Mouse (Mus musculus) CH12.LX (cell line): ENCODE results near the gene S100b. TPM values are rescaled to one million over a fixed set of nuclear protein-coding genes. Genes with fewer than 3 reads are reported as not detected.

Experiments
- DNase-seq: peaks from one replicate; pipeline ENCODE4 v3.0.0-alpha.2; 2013; ENCODE audit errors: extremely low read depth
- H3K27ac ChIP-seq: 2 replicates; pipeline ENCODE4 v1.5.1; 2012; ENCODE audit warnings: low read depth, mild to moderate bottlenecking, control low read depth, moderate library complexity; ENCODE audit not compliant: insufficient read depth
- H3K27me3 ChIP-seq: replicated peaks from 2 replicates; pipeline ENCODE3; 2012; ENCODE audit warnings: inconsistent platforms
- H3K36me3 ChIP-seq, 2 experiments: replicated peaks in 1 of 2; 2 replicates each; pipeline versions ENCODE3 to v1.6.1; 2012; ENCODE audit warnings: inconsistent platforms in 1 of 2, low read length in 1 of 2, mild to moderate bottlenecking in 1 of 2, mixed read lengths in 1 of 2, moderate library complexity in 1 of 2; ENCODE audit not compliant: control insufficient read depth in 1 of 2, insufficient read depth in 1 of 2
- H3K4me1 ChIP-seq, 2 experiments: 2 replicates each; pipeline ENCODE4 v1.6.1; 2012; ENCODE audit warnings: inconsistent platforms in 1 of 2, moderate library complexity in 1 of 2; ENCODE audit not compliant: insufficient read depth in 2 of 2, control insufficient read depth in 1 of 2
- H3K4me2 ChIP-seq: 2 replicates; pipeline ENCODE4 v1.6.1; 2012; ENCODE audit warnings: low read depth, mild to moderate bottlenecking, control low read depth; ENCODE audit not compliant: poor library complexity, insufficient read depth, severe bottlenecking
- H3K4me3 ChIP-seq, 3 experiments: fragments of 150-350 bp in 1 of 3; sonication (generic) in 1 of 3; replicated peaks in 1 of 3; 2 replicates each; pipeline versions ENCODE3 to v1.5.1; 2011 to 2012; ENCODE audit warnings: low read depth in 2 of 3, low read length in 2 of 3, mild to moderate bottlenecking in 2 of 3, moderate library complexity in 2 of 3, control low read depth in 1 of 3, improper control_type of control experiment in 1 of 3, inconsistent platforms in 1 of 3, mixed read lengths in 1 of 3; ENCODE audit not compliant: poor library complexity in 1 of 3
- H3K79me2 ChIP-seq: replicated peaks from 2 replicates; pipeline ENCODE4 v1.6.1; 2012; ENCODE audit warnings: mild to moderate bottlenecking, moderate library complexity; ENCODE audit not compliant: control insufficient read depth, poor library complexity, insufficient read depth, severe bottlenecking; ENCODE audit errors: extremely low read depth
- H3K9ac ChIP-seq: 2 replicates; pipeline ENCODE4 v1.6.1; 2012; ENCODE audit warnings: low read depth, mild to moderate bottlenecking, control low read depth, moderate library complexity; ENCODE audit not compliant: insufficient read depth
- H3K9me3 ChIP-seq: replicated peaks from 2 replicates; pipeline ENCODE3; 2012; ENCODE audit warnings: low read length, inconsistent platforms, mixed read lengths
- CHD1 ChIP-seq: IDR thresholded peaks from 2 replicates; pipeline ENCODE4 v1.6.1; 2012; ENCODE audit warnings: low read depth, low read length, improper control_type of control experiment, inconsistent platforms
- ETS1 ChIP-seq: conservative IDR thresholded peaks from 2 replicates; pipeline ENCODE4 v1.6.1; 2012; ENCODE audit warnings: low read depth, mild to moderate bottlenecking, inconsistent platforms, low read length, improper control_type of control experiment, moderate library complexity
- GABPA ChIP-seq: IDR thresholded peaks from 2 replicates; pipeline ENCODE4 v1.6.1; 2012; ENCODE audit warnings: low read depth, low read length, improper control_type of control experiment, inconsistent platforms; ENCODE audit not compliant: insufficient replicate concordance
- HCFC1 ChIP-seq: IDR thresholded peaks from 2 replicates; pipeline ENCODE4 v1.6.1; 2012; ENCODE audit warnings: low read depth, mild to moderate bottlenecking, inconsistent platforms, low read length, improper control_type of control experiment
- IRF4 ChIP-seq: IDR thresholded peaks from 2 replicates; pipeline ENCODE4 v1.6.1; 2014; ENCODE audit warnings: low read depth, mild to moderate bottlenecking, inconsistent platforms, low read length, improper control_type of control experiment
- JUN ChIP-seq: IDR thresholded peaks from 2 replicates; pipeline ENCODE4 v1.6.1; 2011; ENCODE audit warnings: low read depth, mild to moderate bottlenecking, low read length, improper control_type of control experiment, moderate library complexity; ENCODE audit not compliant: insufficient read depth
- KAT2A ChIP-seq: IDR thresholded peaks from 2 replicates; pipeline ENCODE4 v1.6.1; 2012; ENCODE audit warnings: low read length, improper control_type of control experiment, inconsistent platforms; ENCODE audit not compliant: insufficient replicate concordance
- MAFK ChIP-seq: IDR thresholded peaks from 2 replicates; pipeline ENCODE4 v1.6.1; 2011; ENCODE audit warnings: low read length, improper control_type of control experiment; ENCODE audit not compliant: insufficient replicate concordance
- MAX ChIP-seq: IDR thresholded peaks from 2 replicates; pipeline ENCODE4 v1.6.1; 2011; ENCODE audit warnings: low read length, improper control_type of control experiment
- MXI1 ChIP-seq: IDR thresholded peaks from 2 replicates; pipeline ENCODE4 v1.6.1; 2011; ENCODE audit warnings: mild to moderate bottlenecking, low read depth, low read length, improper control_type of control experiment
- NELFE ChIP-seq: IDR thresholded peaks from 2 replicates; pipeline ENCODE4 v1.6.1; 2011; ENCODE audit warnings: low read depth, low read length, improper control_type of control experiment
- NRF1 ChIP-seq: IDR thresholded peaks from 2 replicates; pipeline ENCODE4 v1.6.1; 2014; ENCODE audit warnings: low read depth, mild to moderate bottlenecking, inconsistent platforms, low read length, improper control_type of control experiment, moderate library complexity
- PAX5 ChIP-seq: IDR thresholded peaks from 2 replicates; pipeline ENCODE4 v1.6.1; 2012; ENCODE audit warnings: low read length, inconsistent platforms, mixed read lengths
- POLR2A ChIP-seq: IDR thresholded peaks from 2 replicates; pipeline ENCODE4 v1.6.1; 2011; ENCODE audit warnings: low read depth, mild to moderate bottlenecking, improper control_type of control experiment, low read length
- POLR2AphosphoS2 ChIP-seq: IDR thresholded peaks from 2 replicates; pipeline ENCODE4 v1.6.1; 2011; ENCODE audit warnings: low read depth, low read length, improper control_type of control experiment
- RCOR1 ChIP-seq: conservative IDR thresholded peaks from 2 replicates; pipeline ENCODE4 v1.6.1; 2012; ENCODE audit warnings: low read depth, mild to moderate bottlenecking, inconsistent platforms, low read length, improper control_type of control experiment
- SMC3 ChIP-seq: IDR thresholded peaks from 2 replicates; pipeline ENCODE4 v1.6.1; 2011; ENCODE audit warnings: low read depth, low read length, improper control_type of control experiment
- TBP ChIP-seq: conservative IDR thresholded peaks from 2 replicates; pipeline ENCODE4 v1.6.1; 2011; ENCODE audit warnings: low read depth, low read length, improper control_type of control experiment
- TCF12 ChIP-seq: IDR thresholded peaks from 2 replicates; pipeline ENCODE4 v1.6.1; 2014; ENCODE audit warnings: low read depth, mild to moderate bottlenecking, inconsistent platforms, low read length, improper control_type of control experiment
- UBTF ChIP-seq: IDR thresholded peaks from 2 replicates; pipeline ENCODE4 v1.6.1; 2012; ENCODE audit warnings: low read depth, mild to moderate bottlenecking, inconsistent platforms, low read length, improper control_type of control experiment, moderate library complexity
- ZC3H11A ChIP-seq: IDR thresholded peaks from 2 replicates; pipeline ENCODE4 v1.6.1; 2012; ENCODE audit warnings: low read depth, mild to moderate bottlenecking, inconsistent platforms, low read length, improper control_type of control experiment
- ZKSCAN1 ChIP-seq: IDR thresholded peaks from 2 replicates; pipeline ENCODE4 v1.6.1; 2012; ENCODE audit warnings: low read depth, inconsistent platforms, low read length, improper control_type of control experiment, borderline replicate concordance
- ZMIZ1 ChIP-seq: IDR thresholded peaks from 2 replicates; pipeline ENCODE4 v1.6.1; 2012; ENCODE audit warnings: low read depth, mild to moderate bottlenecking, inconsistent platforms, low read length, improper control_type of control experiment
- dilution Hi-C: fragments of 300-500 bp; cut with MboI; formaldehyde crosslinking; loops from 2 replicates; pipeline ENCODE4 v1.14.3; 2020; ENCODE audit warnings: low sequenced_read_pairs; ENCODE audit not compliant: extremely low pct_unique_long_range_greater_than_20kb, extremely low pct_ligation_motif_present
- in situ Hi-C: fragments of 300-500 bp; cut with MboI; formaldehyde crosslinking; loops from 3 replicates; pipeline ENCODE4 v1.14.3; 2019; ENCODE audit warnings: low sequenced_read_pairs, low pct_ligation_motif_present, low pct_unique_long_range_greater_than_20kb, mixed read lengths
- polyA plus RNA-seq: library from polyadenylated mRNA; unstranded; fragments of >175 nt; gene quantifications from 2 replicates; pipeline ENCODE4 v1.2.1, GENCODE M21; 2012; ENCODE audit warnings: low read depth; ENCODE audit not compliant: insufficient read length
- total RNA-seq, 2 experiments: library from RNA; depleted of rRNA; stranded (reverse); fragments of 300-350 nt in 1 of 2; fragments of >200 nt in 1 of 2; gene quantifications; 2 replicates each; pipeline ENCODE4 v1.2.3; 2012 to 2014

Gene S100b
- total and polyA plus RNA-seq, 3 experiments: not detected

DNA sequence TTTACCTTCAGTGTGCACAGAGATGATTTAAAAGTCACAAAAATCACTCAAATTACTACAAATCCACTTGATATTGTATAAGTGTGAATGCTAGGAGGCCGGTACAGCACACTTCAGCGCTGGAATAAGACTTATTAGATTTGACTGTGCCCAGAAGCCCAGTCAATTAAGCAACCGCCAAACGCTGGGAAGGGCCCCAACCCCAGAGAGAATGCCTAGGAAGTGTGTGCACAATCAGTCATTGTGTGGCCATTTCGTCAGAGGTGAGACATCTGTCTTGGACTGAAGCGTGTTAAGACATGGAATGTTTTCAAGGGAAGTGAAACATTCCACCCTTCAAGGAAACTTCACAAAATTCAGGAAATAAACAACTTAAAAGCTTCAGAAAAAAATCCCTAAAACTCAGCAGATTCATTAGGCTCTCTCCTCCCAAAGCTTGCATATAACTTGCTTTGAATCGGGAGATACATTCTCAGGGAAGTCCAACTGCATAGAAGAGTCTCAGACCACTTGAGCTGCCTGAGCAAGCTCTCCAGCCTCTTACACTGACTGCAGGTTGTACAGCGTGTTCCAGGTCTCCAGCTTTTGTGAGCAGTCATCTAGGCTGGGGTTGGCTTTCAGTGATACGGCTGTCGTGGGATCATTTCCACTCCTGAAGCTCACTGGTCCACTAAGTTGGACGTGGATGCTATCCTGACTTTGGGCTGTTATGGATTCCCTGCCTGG is 34.8 kb downstream of the S100b start:
- dilution Hi-C loops: no loop called here
- Histone ChIP-seq H3K79me2 (no peaks in the 10 kb centered on the region), H3K4me3 (no peak overlapping the region), H3K27me3 (no peaks in the 10 kb centered on the region), H3K27ac (no peak overlapping the region), H3K9me3 (no peaks in the 10 kb centered on the region), H3K4me2 (no peak overlapping the region), H3K9ac (no peak overlapping the region), H3K4me1 (peaks cover 0 to 12% of the 10 kb centered on the region in 2 experiments; a peak in 2 of 4 replicates), H3K36me3 (peaks cover 0 to 21% of the 10 kb centered on the region in 2 experiments)
- in situ Hi-C loops: no loop called here
- no peak for DNase-seq
- TF ChIP-seq UBTF: no peak
- TF ChIP-seq RCOR1: no peak
- TF ChIP-seq ZC3H11A: no peak
- no peak for TF ChIP-seq SMC3
- TF ChIP-seq PAX5: no peak
- no peak for TF ChIP-seq POLR2AphosphoS2
- TF ChIP-seq POLR2A: no peak

DNA sequence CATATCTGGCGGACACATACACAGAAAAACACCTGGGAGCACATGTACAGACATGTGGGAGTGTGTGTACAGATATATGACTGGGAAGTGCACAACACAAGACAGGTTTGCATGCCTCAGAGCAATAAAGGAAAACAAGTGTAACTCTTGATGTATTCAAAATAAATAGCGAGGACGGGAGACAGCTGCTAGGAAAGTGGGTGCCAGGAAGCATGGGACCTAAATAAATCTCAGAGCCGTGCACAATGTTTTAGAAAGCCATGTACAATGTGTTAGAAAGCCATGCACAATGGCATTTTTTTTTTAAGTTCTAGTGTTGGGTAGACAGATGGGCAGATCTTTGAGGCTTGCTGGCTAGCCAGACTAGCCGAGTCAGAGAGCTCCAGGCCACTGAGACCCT is 35.4 kb downstream of the S100b start:
- H3K36me3 ChIP-seq: peaks cover 0 to 21% of the 10 kb centered on the region in 2 experiments
- TF ChIP-seq NRF1 (no peak), MAFK (no peak), KAT2A (no peak), NELFE (no peak), MAX (no peak), TCF12 (no peak), ETS1 (no peak), IRF4 (no peak), POLR2AphosphoS2 (no peak), MXI1 (no peak), ZKSCAN1 (no peak), ZMIZ1 (no peak), RCOR1 (no peak), CHD1 (no peak), HCFC1 (no peak), TBP (no peak), JUN (no peak), GABPA (no peak)
- TF ChIP-seq, all 38 proteins: peak for 0
- dilution Hi-C loops (no loop called here), in situ Hi-C loops (no loop called here)
- Histone ChIP-seq H3K27me3 (no peaks in the 10 kb centered on the region), H3K9ac (no peak overlapping the region), H3K4me1 (peaks cover 0 to 12% of the 10 kb centered on the region in 2 experiments; a peak in 2 of 4 replicates), H3K9me3 (no peaks in the 10 kb centered on the region), H3K4me3 (no peak overlapping the region), H3K4me2 (no peak overlapping the region), H3K79me2 (no peaks in the 10 kb centered on the region), H3K27ac (no peak overlapping the region)
- DNase-seq: no peak
